Mouse (Mus musculus) yolk sac, embryonic 10.5 days (tissue): ENCODE data around the gene Gm29554.
"Not testable (repeated sequence)": the region's sequence is repeated elsewhere in the genome, so short reads cannot be mapped to it uniquely, and the experiment has no call there.

ENCODE experiments used
- DNase-seq: peaks from one replicate; pipeline ENCODE4 v3.0.0-alpha.2; 2017; ENCODE audit warnings: low spot score

Gene Gm29554

GRCm38 (mm10) chrY:12273632-12274031, at the start of gene Gm29554:
TSS of gene Gm29554 (plus strand) at chrY:12273932.
- not testable (repeated sequence) for DNase-seq
